28 mouse cellular contexts compared by ENCODE assay signal in the genomic region with DNA sequence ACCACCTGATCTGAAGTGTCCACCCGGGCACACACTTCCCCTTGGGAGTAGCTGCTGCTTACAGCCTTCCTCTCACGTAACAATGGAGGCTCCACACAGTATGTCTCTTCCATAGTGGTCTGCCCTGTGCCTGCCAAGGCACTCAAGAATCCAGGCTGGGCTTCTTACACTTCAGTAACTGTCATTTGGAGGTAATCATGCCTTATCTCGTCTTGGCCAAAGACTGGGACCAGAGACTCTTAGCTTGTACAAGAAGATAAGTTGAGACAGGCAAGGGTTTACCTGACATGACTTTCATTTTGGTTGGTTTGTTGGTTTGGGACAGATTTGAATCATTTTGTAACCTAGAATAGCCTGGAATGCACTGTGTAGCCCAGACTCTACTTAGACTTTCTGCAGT. TPM values are rescaled to one million over a fixed set of nuclear protein-coding genes. Genes with fewer than 3 reads are reported as not detected.
DNase-seq lines count a peak whose midpoint lies in the region; ATAC-seq and TF ChIP-seq lines count a peak whose summit lies in the region.
"Had no signal": no experiment of that assay in that cellular context is flagged by ENCODE, and none has a peak within 500 bp of the region (broad histone marks: within the 10 kb centered on the region; RNA-seq: fewer than 3 reads in every experiment).

No protein-coding gene starts in this region.

- H3K9me3 ChIP-seq in liver, embryonic 13.5 days (replicated peaks): no peaks in the 10 kb centered on the region
- no peaks in the 10 kb centered on the region for H3K9me3 ChIP-seq in liver, postnatal 0 days (ENCODE audit: low read length)
- H3K9me3 ChIP-seq: embryonic facial prominence, embryonic 10.5 days; embryonic facial prominence, embryonic 13.5 days; forebrain, embryonic 12.5 days; forebrain, embryonic 15.5 days; G1E; hindbrain, embryonic 12.5 days; hindbrain, embryonic 15.5 days had no signal

- H3K27me3 ChIP-seq in liver, embryonic 13.5 days: no peaks in the 10 kb centered on the region
- H3K27me3 ChIP-seq in liver, postnatal 0 days (ENCODE audit: insufficient read depth, low read length): no peaks in the 10 kb centered on the region
- H3K27me3 ChIP-seq: embryonic facial prominence, embryonic 13.5 days; forebrain, embryonic 12.5 days; forebrain, embryonic 15.5 days; hindbrain, embryonic 12.5 days; hindbrain, embryonic 15.5 days had no signal

- peak; percentile 61; the same call in 1 of the 2 replicates for TF ChIP-seq EP300 in liver, postnatal 0 days (IDR thresholded peaks at IDR 0.05; ENCODE audit: low read depth)

- DNase-seq in liver, embryonic 13.5 days: no peak
- DNase-seq in liver: no peak
- DNase-seq in liver, postnatal 0 days: no peak
- DNase-seq in right cerebral cortex, postnatal 14 days: no peak
- no peak for DNase-seq in lung, adult 18-20 months
- DNase-seq in heart, adult 18-20 months: no peak
- DNase-seq: adrenal gland, postnatal 10 days; adrenal gland, postnatal 36 days; B cell, adult 2 months; cerebellum, adult 18-20 months; cerebellum, adult 9-11 months; cerebellum, postnatal 25 days; embryo, embryonic 11 days; gastrocnemius, postnatal 25 days had no signal

- H3K36me3 ChIP-seq in liver, embryonic 13.5 days: no peaks in the 10 kb centered on the region
- H3K36me3 ChIP-seq in liver, postnatal 0 days (replicated peaks; ENCODE audit: insufficient read depth, low read length): no peaks in the 10 kb centered on the region
- H3K36me3 ChIP-seq: embryonic facial prominence, embryonic 10.5 days; embryonic facial prominence, embryonic 13.5 days; forebrain, embryonic 12.5 days; forebrain, embryonic 15.5 days; G1E; hindbrain, embryonic 12.5 days; hindbrain, embryonic 15.5 days had no signal

- ATAC-seq in liver, embryonic 13.5 days (ENCODE audit: low read depth): peak; percentile 47
- peak; percentile 37; the same call in 1 of the 2 replicates for ATAC-seq in granulocyte monocyte progenitor cell, adult 5-6 weeks (replicated peaks; ENCODE audit: poor library complexity, severe bottlenecking)
- ATAC-seq in liver, postnatal 0 days: no peak
- ATAC-seq: forebrain, embryonic 15.5 days; Patski had no signal

- no peak for TF ChIP-seq CTCF in liver, postnatal 0 days (IDR thresholded peaks at IDR 0.05; ENCODE audit: low read depth)

- H3K4me1 ChIP-seq in liver, embryonic 13.5 days (replicated peaks): peaks cover 6% of the 10 kb centered on the region
- H3K4me1 ChIP-seq in liver, postnatal 0 days (ENCODE audit: insufficient read depth): no peaks in the 10 kb centered on the region
- H3K4me1 ChIP-seq: embryonic facial prominence, embryonic 13.5 days; hindbrain, embryonic 12.5 days had no signal

- no peak overlapping the region for H3K4me2 ChIP-seq in liver, embryonic 13.5 days
- no peak overlapping the region for H3K4me2 ChIP-seq in liver, postnatal 0 days (ENCODE audit: low read depth, low read length)
- H3K4me2 ChIP-seq: embryonic facial prominence, embryonic 13.5 days; forebrain, embryonic 12.5 days; forebrain, embryonic 15.5 days; heart, embryonic 11.5 days; hindbrain, embryonic 12.5 days; hindbrain, embryonic 15.5 days had no signal

- H3K4me3 ChIP-seq in liver, embryonic 13.5 days (replicated peaks): no peak overlapping the region
- H3K4me3 ChIP-seq in liver, postnatal 0 days (ENCODE audit: low read depth, low read length): no peak overlapping the region
- H3K4me3 ChIP-seq: embryonic facial prominence, embryonic 10.5 days; embryonic facial prominence, embryonic 13.5 days; erythroblast, embryonic 14.5 days; forebrain, embryonic 12.5 days; forebrain, embryonic 15.5 days; hindbrain, embryonic 12.5 days; hindbrain, embryonic 15.5 days had no signal

- no peak overlapping the region for H3K27ac ChIP-seq in liver, embryonic 13.5 days
- no peak overlapping the region for H3K27ac ChIP-seq in liver, postnatal 0 days (ENCODE audit: low read depth)
- H3K27ac ChIP-seq: embryonic facial prominence, embryonic 10.5 days; embryonic facial prominence, embryonic 13.5 days; forebrain, embryonic 12.5 days; forebrain, embryonic 15.5 days; hindbrain, embryonic 12.5 days; hindbrain, embryonic 15.5 days had no signal

- H3K9ac ChIP-seq in liver, embryonic 13.5 days: no peak overlapping the region
- no peak overlapping the region for H3K9ac ChIP-seq in liver, postnatal 0 days (replicated peaks)
- H3K9ac ChIP-seq: embryonic facial prominence, embryonic 13.5 days; forebrain, embryonic 12.5 days; forebrain, embryonic 15.5 days; hindbrain, embryonic 12.5 days; hindbrain, embryonic 15.5 days had no signal

- 32% methylated on average over 3 of the region's 3 CpGs for WGBS in liver, embryonic 13.5 days (ENCODE audit: insufficient replicate concordance)
- 50% methylated on average over 3 of the region's 3 CpGs for WGBS in liver, postnatal 0 days (ENCODE audit: insufficient replicate concordance)

RNA-seq across cellular contexts. Expression of a gene that starts 13.5 kb away (rescaled TPM):
- not detected in 2 replicates for polyA plus RNA-seq in liver, embryonic 13.5 days (2015; fragmentation: Nextera tagmentation; extraction: Ambion mirVana)
- total RNA-seq in granulocyte monocyte progenitor cell, adult 5-6 weeks (2014; fragmentation: Nextera tagmentation): not detected in 2 replicates
- not detected in 2 replicates for total RNA-seq in granulocyte monocyte progenitor cell, adult 5-6 weeks (2017)
- polyA plus RNA-seq in liver, postnatal 0 days (2015; fragmentation: Nextera tagmentation; extraction: Ambion mirVana): not detected in 2 replicates
- 1 to 10 TPM; 2.6 to 3.2 TPM for total RNA-seq in heart, adult 18-20 months (2021)
- total RNA-seq: CH12.LX; hematopoietic stem cell, adult 5-6 weeks had no signal
- polyA plus RNA-seq: cortical plate, adult 2 months; embryonic facial prominence, embryonic 10.5 days; embryonic facial prominence, embryonic 13.5 days; erythroblast, embryonic 14.5 days; forebrain, embryonic 12.5 days; forebrain, embryonic 15.5 days; G1E; heart, embryonic 11.5 days; hindbrain, embryonic 12.5 days; hindbrain, embryonic 15.5 days; Patski had no signal

RNA-seq across cellular contexts. Expression of a gene that starts 59.4 kb away (rescaled TPM):
- 337 and 409 TPM in 2 replicates for polyA plus RNA-seq in liver, embryonic 13.5 days (2015; fragmentation: Nextera tagmentation; extraction: Ambion mirVana)
- total RNA-seq in granulocyte monocyte progenitor cell, adult 5-6 weeks (2014; fragmentation: Nextera tagmentation): 11.8 and 15.4 TPM in 2 replicates
- total RNA-seq in granulocyte monocyte progenitor cell, adult 5-6 weeks (2017): 7.6 and 9.1 TPM in 2 replicates
- 161 and 163 TPM in 2 replicates for polyA plus RNA-seq in liver, postnatal 0 days (2015; fragmentation: Nextera tagmentation; extraction: Ambion mirVana)
- total RNA-seq in heart, adult 18-20 months (2021): 100 to 1,000 TPM; 301 to 305 TPM

Comparison
In these comparisons a context has a peak if more than half of its experiments do, and no peak if none do; other contexts are left out.
1. RNA of a gene that starts 59.4 kb away (total RNA-seq): 301 to 305 TPM in heart, adult 18-20 months; 7.6 to 15.4 TPM in granulocyte monocyte progenitor cell, adult 5-6 weeks; every median in the first group is over 10 times any median in the second.